Mouse (Mus musculus) erythroblast, adult 5-6 weeks (primary cell): ENCODE data around the gene Naaladl1. TPM values are rescaled to one million over a fixed set of nuclear protein-coding genes. Genes with fewer than 3 reads are reported as not detected.

Experiments
- total RNA-seq, 2 experiments: library from RNA; stranded (forward) in 1 of 2; stranded (reverse) in 1 of 2; fragments of 150-400 nt in 1 of 2; fragments of 200-764, 138-1000 nt in 1 of 2; gene quantifications; 2 replicates each; pipeline versions ENCODE4 v1.2.3 to v1.2.4; 2015 to 2017; ENCODE audit warnings: low replicate concordance in 2 of 2

The Naaladl1 gene
- total RNA-seq, 2 experiments from 2014 or later: 0.26 to 0.58 TPM

Other genes starting within 250 kb of the Naaladl1 start
Only the 30 nearest of the 31 such genes appear.
- gene Frmd8, start 230.5 kb upstream of the Naaladl1 start, total RNA-seq (2015; ENCODE audit: low replicate concordance): 5.4 and 6.0 TPM in 2 replicates
- gene Frmd8, start 230.5 kb upstream of the Naaladl1 start, total RNA-seq (2017; ENCODE audit: low replicate concordance): 4.2 and 6.8 TPM in 2 replicates
- gene Slc25a45, start 228.0 kb upstream of the Naaladl1 start, total RNA-seq (2015; ENCODE audit: low replicate concordance): 14.0 and 14.6 TPM in 2 replicates
- 10.0 and 11.3 TPM in 2 replicates for gene Slc25a45, start 228.0 kb upstream of the Naaladl1 start, total RNA-seq (2017; ENCODE audit: low replicate concordance)
- gene Tigd3, start 211.6 kb upstream of the Naaladl1 start, total RNA-seq (2015; ENCODE audit: low replicate concordance): 0.38 and 1.0 TPM in 2 replicates
- 3.1 and 6.1 TPM in 2 replicates for gene Tigd3, start 211.6 kb upstream of the Naaladl1 start, total RNA-seq (2017; ENCODE audit: low replicate concordance)
- 19.4 and 34.3 TPM in 2 replicates for gene Dpf2, start 192.8 kb upstream of the Naaladl1 start, total RNA-seq (2015; ENCODE audit: low replicate concordance)
- gene Dpf2, start 192.8 kb upstream of the Naaladl1 start, total RNA-seq (2017; ENCODE audit: low replicate concordance): 58.8 and 71.4 TPM in 2 replicates
- gene Cdc42ep2, start 181.0 kb upstream of the Naaladl1 start, total RNA-seq (2015; ENCODE audit: low replicate concordance): 0.38 and 0.42 TPM in 2 replicates
- gene Cdc42ep2, start 181.0 kb upstream of the Naaladl1 start, total RNA-seq (2017; ENCODE audit: low replicate concordance): 0.42 TPM in 1 of 2 replicates, not detected in the other
- gene Pola2, start 141.6 kb upstream of the Naaladl1 start, total RNA-seq (2015; ENCODE audit: low replicate concordance): 24.5 and 44.0 TPM in 2 replicates
- gene Pola2, start 141.6 kb upstream of the Naaladl1 start, total RNA-seq (2017; ENCODE audit: low replicate concordance): 30.8 and 38.7 TPM in 2 replicates
- gene Slc22a20, start 119.6 kb upstream of the Naaladl1 start, total RNA-seq (2015; ENCODE audit: low replicate concordance): not detected in 2 replicates
- not detected in 2 replicates for gene Slc22a20, start 119.6 kb upstream of the Naaladl1 start, total RNA-seq (2017; ENCODE audit: low replicate concordance)
- 18.1 and 23.8 TPM in 2 replicates for gene Capn1, start 89.9 kb upstream of the Naaladl1 start, total RNA-seq (2015; ENCODE audit: low replicate concordance)
- 34.8 and 43.7 TPM in 2 replicates for gene Capn1, start 89.9 kb upstream of the Naaladl1 start, total RNA-seq (2017; ENCODE audit: low replicate concordance)
- gene Syvn1, start 59.2 kb upstream of the Naaladl1 start, total RNA-seq (2015; ENCODE audit: low replicate concordance): 35.5 and 43.0 TPM in 2 replicates
- gene Syvn1, start 59.2 kb upstream of the Naaladl1 start, total RNA-seq (2017; ENCODE audit: low replicate concordance): 9.9 and 16.0 TPM in 2 replicates
- gene Mrpl49, start 48.0 kb upstream of the Naaladl1 start, total RNA-seq (2015; ENCODE audit: low replicate concordance): 10.0 and 15.3 TPM in 2 replicates
- 8.1 and 10.2 TPM in 2 replicates for gene Mrpl49, start 48.0 kb upstream of the Naaladl1 start, total RNA-seq (2017; ENCODE audit: low replicate concordance)
- 503 and 517 TPM in 2 replicates for gene Fau, start 47.9 kb upstream of the Naaladl1 start, total RNA-seq (2015; ENCODE audit: low replicate concordance)
- 317 and 511 TPM in 2 replicates for gene Fau, start 47.9 kb upstream of the Naaladl1 start, total RNA-seq (2017; ENCODE audit: low replicate concordance)
- 1.3 and 2.7 TPM in 2 replicates for gene Znhit2, start 44.6 kb upstream of the Naaladl1 start, total RNA-seq (2015; ENCODE audit: low replicate concordance)
- 2.5 and 6.3 TPM in 2 replicates for gene Znhit2, start 44.6 kb upstream of the Naaladl1 start, total RNA-seq (2017; ENCODE audit: low replicate concordance)
- gene Tm7sf2, start 37.4 kb upstream of the Naaladl1 start, total RNA-seq (2015; ENCODE audit: low replicate concordance): 1.2 and 2.3 TPM in 2 replicates
- 0.98 and 4.2 TPM in 2 replicates for gene Tm7sf2, start 37.4 kb upstream of the Naaladl1 start, total RNA-seq (2017; ENCODE audit: low replicate concordance)
- gene Vps51, start 28.6 kb upstream of the Naaladl1 start, total RNA-seq (2015; ENCODE audit: low replicate concordance): 16.3 and 21.3 TPM in 2 replicates
- gene Vps51, start 28.6 kb upstream of the Naaladl1 start, total RNA-seq (2017; ENCODE audit: low replicate concordance): 12.3 and 13.4 TPM in 2 replicates
- gene Tmem262, start 25.7 kb upstream of the Naaladl1 start, total RNA-seq (2015; ENCODE audit: low replicate concordance): not detected in 2 replicates
- not detected in 2 replicates for gene Tmem262, start 25.7 kb upstream of the Naaladl1 start, total RNA-seq (2017; ENCODE audit: low replicate concordance)
- not detected in 2 replicates for gene Gm28374, start 23.5 kb upstream of the Naaladl1 start, total RNA-seq (2015; ENCODE audit: low replicate concordance)
- not detected in 2 replicates for gene Gm28374, start 23.5 kb upstream of the Naaladl1 start, total RNA-seq (2017; ENCODE audit: low replicate concordance)
- gene Zfpl1, start 20.8 kb upstream of the Naaladl1 start, total RNA-seq (2015; ENCODE audit: low replicate concordance): 0.77 and 3.8 TPM in 2 replicates
- gene Zfpl1, start 20.8 kb upstream of the Naaladl1 start, total RNA-seq (2017; ENCODE audit: low replicate concordance): 5.0 and 7.8 TPM in 2 replicates
- 10.2 and 21.3 TPM in 2 replicates for gene Cdca5, start 20.8 kb upstream of the Naaladl1 start, total RNA-seq (2015; ENCODE audit: low replicate concordance)
- gene Cdca5, start 20.8 kb upstream of the Naaladl1 start, total RNA-seq (2017; ENCODE audit: low replicate concordance): 8.1 and 11.6 TPM in 2 replicates
- gene AC131692.1, start 11.4 kb upstream of the Naaladl1 start, total RNA-seq (2015; ENCODE audit: low replicate concordance): not detected in 2 replicates
- gene AC131692.1, start 11.4 kb upstream of the Naaladl1 start, total RNA-seq (2017; ENCODE audit: low replicate concordance): 2.6 and 3.2 TPM in 2 replicates
- gene Sac3d1, start 12.9 kb downstream of the Naaladl1 start, total RNA-seq (2015; ENCODE audit: low replicate concordance): 6.3 and 10.2 TPM in 2 replicates
- 3.7 and 6.1 TPM in 2 replicates for gene Sac3d1, start 12.9 kb downstream of the Naaladl1 start, total RNA-seq (2017; ENCODE audit: low replicate concordance)
- gene Snx15, start 22.5 kb downstream of the Naaladl1 start, total RNA-seq (2015; ENCODE audit: low replicate concordance): 115 and 175 TPM in 2 replicates
- 111 and 128 TPM in 2 replicates for gene Snx15, start 22.5 kb downstream of the Naaladl1 start, total RNA-seq (2017; ENCODE audit: low replicate concordance)
- not detected in 2 replicates for gene Batf2, start 35.2 kb downstream of the Naaladl1 start, total RNA-seq (2015; ENCODE audit: low replicate concordance)
- 2.4 TPM in 1 of 2 replicates, not detected in the other for gene Batf2, start 35.2 kb downstream of the Naaladl1 start, total RNA-seq (2017; ENCODE audit: low replicate concordance)
- gene Arl2, start 35.8 kb downstream of the Naaladl1 start, total RNA-seq (2015; ENCODE audit: low replicate concordance): 3.7 and 11.9 TPM in 2 replicates
- gene Arl2, start 35.8 kb downstream of the Naaladl1 start, total RNA-seq (2017; ENCODE audit: low replicate concordance): 3.7 and 5.3 TPM in 2 replicates
- not detected in 2 replicates for gene Majin, start 78.6 kb downstream of the Naaladl1 start, total RNA-seq (2015; ENCODE audit: low replicate concordance)
- gene Majin, start 78.6 kb downstream of the Naaladl1 start, total RNA-seq (2017; ENCODE audit: low replicate concordance): not detected in 2 replicates
- not detected in 2 replicates for gene Gpha2, start 120.6 kb downstream of the Naaladl1 start, total RNA-seq (2015; ENCODE audit: low replicate concordance)
- gene Gpha2, start 120.6 kb downstream of the Naaladl1 start, total RNA-seq (2017; ENCODE audit: low replicate concordance): not detected in 2 replicates
- gene Ppp2r5b, start 130.1 kb downstream of the Naaladl1 start, total RNA-seq (2015; ENCODE audit: low replicate concordance): 45.5 and 51.0 TPM in 2 replicates
- 117 and 295 TPM in 2 replicates for gene Ppp2r5b, start 130.1 kb downstream of the Naaladl1 start, total RNA-seq (2017; ENCODE audit: low replicate concordance)
- gene Atg2a, start 135.9 kb downstream of the Naaladl1 start, total RNA-seq (2015; ENCODE audit: low replicate concordance): 32.4 and 33.4 TPM in 2 replicates
- 32.2 and 39.0 TPM in 2 replicates for gene Atg2a, start 135.9 kb downstream of the Naaladl1 start, total RNA-seq (2017; ENCODE audit: low replicate concordance)
- gene Ehd1, start 170.9 kb downstream of the Naaladl1 start, total RNA-seq (2015; ENCODE audit: low replicate concordance): 12.7 and 13.2 TPM in 2 replicates
- 25.8 and 25.9 TPM in 2 replicates for gene Ehd1, start 170.9 kb downstream of the Naaladl1 start, total RNA-seq (2017; ENCODE audit: low replicate concordance)
- gene Cdc42bpg, start 200.7 kb downstream of the Naaladl1 start, total RNA-seq (2015; ENCODE audit: low replicate concordance): 0.21 TPM in 1 of 2 replicates, not detected in the other
- 0.17 and 0.70 TPM in 2 replicates for gene Cdc42bpg, start 200.7 kb downstream of the Naaladl1 start, total RNA-seq (2017; ENCODE audit: low replicate concordance)
- 6.0 and 7.3 TPM in 2 replicates for gene Men1, start 229.2 kb downstream of the Naaladl1 start, total RNA-seq (2015; ENCODE audit: low replicate concordance)
- gene Men1, start 229.2 kb downstream of the Naaladl1 start, total RNA-seq (2017; ENCODE audit: low replicate concordance): 2.5 and 9.6 TPM in 2 replicates